In genomic region chr13:34334847-34335246, GRCm38 (mm10) we compare ENCODE assay signal across 31 mouse cellular contexts. TPM values are rescaled to one million over a fixed set of nuclear protein-coding genes. Genes with fewer than 3 reads are reported as not detected.
DNase-seq lines count a peak whose midpoint lies in the region; ATAC-seq and TF ChIP-seq lines count a peak whose summit lies in the region.
"Had no signal": no experiment of that assay in that cellular context is flagged by ENCODE, and none has a peak within 500 bp of the region (broad histone marks: within the 10 kb centered on the region; RNA-seq: fewer than 3 reads in every experiment).

No protein-coding gene starts in this region.

- intact Hi-C loops in left cerebral cortex, postnatal 36 days (cut with DNase I): loop anchor here (2.0 kb wide), 1 partner anchor 14 kb away; no protein-coding TSS in a partner anchor

- H3K9me3 ChIP-seq in liver, embryonic 13.5 days (replicated peaks): no peaks in the 10 kb centered on the region
- no peaks in the 10 kb centered on the region for H3K9me3 ChIP-seq in intestine, postnatal 0 days (ENCODE audit: control insufficient read depth)
- no peaks in the 10 kb centered on the region for H3K9me3 ChIP-seq in liver, postnatal 0 days (ENCODE audit: low read length)
- H3K9me3 ChIP-seq: embryonic facial prominence, embryonic 12.5 days; limb, embryonic 12.5 days; midbrain, embryonic 13.5 days; neural tube, embryonic 13.5 days had no signal

- H3K9ac ChIP-seq in liver, embryonic 13.5 days: peak overlapping the region; percentile 59
- no peak overlapping the region for H3K9ac ChIP-seq in intestine, postnatal 0 days (ENCODE audit: low read depth, low read length)
- H3K9ac ChIP-seq in liver, postnatal 0 days (replicated peaks): peak overlapping the region; percentile 26; the same call in 1 of the 2 replicates
- H3K9ac ChIP-seq: embryonic facial prominence, embryonic 12.5 days; hindbrain, embryonic 14.5 days; limb, embryonic 12.5 days; midbrain, embryonic 13.5 days; neural tube, embryonic 13.5 days had no signal

- H3K4me1 ChIP-seq in liver, embryonic 13.5 days (replicated peaks): peaks cover 96% of the 10 kb centered on the region
- 0 out of 2 replicates have a peak, but pooled peaks cover 15% of the 10 kb centered on the region for H3K4me1 ChIP-seq in intestine, postnatal 0 days (replicated peaks; ENCODE audit: control insufficient read depth, insufficient read depth, low read length)
- H3K4me1 ChIP-seq in liver, postnatal 0 days (ENCODE audit: insufficient read depth): peaks cover 69% of the 10 kb centered on the region
- H3K4me1 ChIP-seq: embryonic facial prominence, embryonic 12.5 days; limb, embryonic 12.5 days had no signal

- ATAC-seq in liver, embryonic 13.5 days (ENCODE audit: low read depth): no peak
- peak; percentile 85 for ATAC-seq in intestine, postnatal 0 days
- ATAC-seq in liver, postnatal 0 days: no peak
- ATAC-seq: CD4-positive, CD25-positive, alpha-beta regulatory T cell, adult 4 months; forebrain, embryonic 16.5 days; midbrain, embryonic 13.5 days had no signal

- H3K27ac ChIP-seq in liver, embryonic 13.5 days: peak overlapping the region; percentile 98
- peak overlapping the region; percentile 57 for H3K27ac ChIP-seq in intestine, postnatal 0 days (ENCODE audit: low read depth, low read length)
- peak overlapping the region; percentile 92 for H3K27ac ChIP-seq in liver, postnatal 0 days (ENCODE audit: low read depth)
- H3K27ac ChIP-seq: embryonic facial prominence, embryonic 12.5 days; gastrocnemius, adult 2 months; hindbrain, embryonic 14.5 days; kidney, postnatal 0 days; limb, embryonic 12.5 days; midbrain, embryonic 13.5 days; neural tube, embryonic 13.5 days had no signal

- TF ChIP-seq EP300 in liver, postnatal 0 days (IDR thresholded peaks at IDR 0.05; ENCODE audit: low read depth): no peak

- peak overlapping the region; percentile 4; the same call in 1 of the 2 replicates for H3K4me3 ChIP-seq in liver, embryonic 13.5 days (replicated peaks)
- no peak overlapping the region for H3K4me3 ChIP-seq in intestine, postnatal 0 days (ENCODE audit: low read depth, low read length)
- H3K4me3 ChIP-seq in liver, postnatal 0 days (ENCODE audit: low read depth, low read length): no peak overlapping the region
- H3K4me3 ChIP-seq: embryonic facial prominence, embryonic 12.5 days; gastrocnemius, adult 2 months; limb, embryonic 12.5 days; midbrain, embryonic 13.5 days; neural tube, embryonic 13.5 days had no signal

- H3K27me3 ChIP-seq in liver, embryonic 13.5 days: no peaks in the 10 kb centered on the region
- H3K27me3 ChIP-seq in intestine, postnatal 0 days (replicated peaks; ENCODE audit: control insufficient read depth, insufficient read depth, low read length): no peaks in the 10 kb centered on the region
- no peaks in the 10 kb centered on the region for H3K27me3 ChIP-seq in liver, postnatal 0 days (ENCODE audit: insufficient read depth, low read length)
- H3K27me3 ChIP-seq: embryonic facial prominence, embryonic 12.5 days; limb, embryonic 12.5 days; midbrain, embryonic 13.5 days; neural tube, embryonic 13.5 days had no signal

- H3K36me3 ChIP-seq in liver, embryonic 13.5 days: peaks cover 81% of the 10 kb centered on the region
- H3K36me3 ChIP-seq in intestine, postnatal 0 days (ENCODE audit: control insufficient read depth, insufficient read depth): no peaks in the 10 kb centered on the region
- H3K36me3 ChIP-seq in liver, postnatal 0 days (replicated peaks; ENCODE audit: insufficient read depth, low read length): peaks cover 16% of the 10 kb centered on the region
- H3K36me3 ChIP-seq: embryonic facial prominence, embryonic 12.5 days; limb, embryonic 12.5 days had no signal

- H3K4me2 ChIP-seq in liver, embryonic 13.5 days: peak overlapping the region; percentile 49
- H3K4me2 ChIP-seq in intestine, postnatal 0 days (replicated peaks; ENCODE audit: low read depth): no peak overlapping the region
- H3K4me2 ChIP-seq in liver, postnatal 0 days (ENCODE audit: low read depth, low read length): peak overlapping the region; percentile 7; the same call in 1 of the 2 replicates
- H3K4me2 ChIP-seq: embryonic facial prominence, embryonic 12.5 days; heart, embryonic 11.5 days; hindbrain, embryonic 14.5 days; limb, embryonic 12.5 days; midbrain, embryonic 13.5 days; neural tube, embryonic 13.5 days had no signal

- no peak for DNase-seq in liver, embryonic 13.5 days
- DNase-seq in liver: no peak
- DNase-seq in c-Kit-negative CD71-positive TER-119-positive erythroid progenitor cells, embryonic 14.5 days (ENCODE audit: low read depth, low spot score): peak; percentile 32
- no peak for DNase-seq in liver, postnatal 0 days
- no peak for DNase-seq in spleen, postnatal 14 days (ENCODE audit: low spot score in 2 of 2)
- DNase-seq in cerebellum, adult 9-11 months: no peak
- DNase-seq in left cerebral cortex, postnatal 36 days (ENCODE audit: low spot score in 2 of 2): no peak
- DNase-seq: adrenal gland, postnatal 36 days; cerebellum, adult 2 months; cerebellum, postnatal 36 days; embryo, embryonic 11 days; gastrocnemius, adult 2 months; gastrocnemius, postnatal 36 days; heart, adult 18-20 months; kidney, adult 2 months; kidney, postnatal 4 days; lung, adult 18-20 months; lung, postnatal 10 days; right cerebral cortex, postnatal 4 days; thymus, adult 2 months; thymus, postnatal 4 days had no signal

- TF ChIP-seq CTCF in intestine, postnatal 0 days (IDR thresholded peaks at IDR 0.05; ENCODE audit: low read depth): no peak
- no peak for TF ChIP-seq CTCF in liver, postnatal 0 days (IDR thresholded peaks at IDR 0.05; ENCODE audit: low read depth)

- 66% methylated on average over 2 of the region's 2 CpGs for WGBS in liver, embryonic 13.5 days (ENCODE audit: insufficient replicate concordance)
- 41% methylated on average over 2 of the region's 2 CpGs for whole genome bisulfite sequencing in intestine, postnatal 0 days
- WGBS in liver, postnatal 0 days (ENCODE audit: insufficient replicate concordance): 77% methylated on average over 2 of the region's 2 CpGs

RNA-seq across cellular contexts. Expression of gene Slc22a23, which starts 10.1 kb away (rescaled TPM):
- polyA plus RNA-seq in liver, embryonic 13.5 days (2015; fragmentation: Nextera tagmentation; extraction: Ambion mirVana): 6.2 and 7.7 TPM in 2 replicates
- 3.4 and 3.8 TPM in 2 replicates for polyA plus RNA-seq in intestine, postnatal 0 days (2015; fragmentation: Nextera tagmentation; extraction: Ambion mirVana)
- polyA plus RNA-seq in liver, postnatal 0 days (2015; fragmentation: Nextera tagmentation; extraction: Ambion mirVana): 6.6 and 7.0 TPM in 2 replicates
- 10 to 100 TPM; 50.0 to 59.4 TPM for total RNA-seq in left cerebral cortex, postnatal 36 days (2021)
